In the genomic region with DNA sequence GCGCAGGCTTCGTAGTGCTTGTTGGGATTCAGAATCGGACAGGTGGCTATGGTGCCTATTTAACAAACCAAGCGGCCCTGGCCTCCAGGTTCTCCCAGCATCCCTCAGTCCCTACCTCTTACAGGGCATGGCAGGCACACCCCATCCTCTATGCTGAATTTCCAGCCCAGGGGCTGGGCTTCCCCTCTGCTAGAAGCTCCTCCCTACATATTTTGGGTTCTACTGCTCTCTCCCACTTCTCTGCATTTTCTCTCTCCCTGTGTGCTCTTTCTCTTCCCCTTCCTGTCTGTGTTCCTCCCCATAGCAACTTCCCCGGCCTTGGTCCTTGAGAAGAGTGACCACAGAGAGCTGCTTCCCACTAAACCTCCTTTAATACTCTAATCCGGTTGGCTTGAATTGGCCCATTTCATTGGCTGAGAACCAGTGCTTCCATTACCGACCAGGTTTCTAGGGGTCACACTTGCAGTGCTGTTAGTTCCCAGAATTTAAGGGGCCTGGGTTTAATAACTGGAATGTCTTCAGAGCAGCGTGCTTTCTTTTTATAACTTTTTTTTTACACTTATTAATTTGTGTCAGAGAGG, we compare ENCODE assay signal across 32 mouse cellular contexts. TPM values are rescaled to one million over a fixed set of nuclear protein-coding genes. Genes with fewer than 3 reads are reported as not detected.
DNase-seq lines count a peak whose midpoint lies in the region; ATAC-seq and TF ChIP-seq lines count a peak whose summit lies in the region.
"Had no signal": no experiment of that assay in that cellular context is flagged by ENCODE, and none has a peak within 500 bp of the region (broad histone marks: within the 10 kb centered on the region; RNA-seq: fewer than 3 reads in every experiment).

No protein-coding gene starts in this region.

- no peak for TF ChIP-seq POLR2A in spleen, adult 2 months (IDR thresholded peaks at IDR 0.05; ENCODE audit: low read depth, low read length)

- WGBS in hindbrain, embryonic 10.5 days, result 88% methylated on average over 8 of the region's 8 CpGs
- WGBS in hindbrain, postnatal 0 days, result 82% methylated on average over 8 of the region's 8 CpGs
- 85% methylated on average over 8 of the region's 8 CpGs for WGBS in spleen, adult 2 months
- WGBS in stomach, postnatal 0 days, result 74% methylated on average over 8 of the region's 8 CpGs

- TF ChIP-seq EP300 in stomach, postnatal 0 days (optimal IDR thresholded peaks at IDR 0.05), result no peak

- no peaks in the 10 kb centered on the region for H3K36me3 ChIP-seq in hindbrain, embryonic 10.5 days
- no peaks in the 10 kb centered on the region for H3K36me3 ChIP-seq in hindbrain, postnatal 0 days (ENCODE audit: insufficient read depth, low read length)
- no peaks in the 10 kb centered on the region for H3K36me3 ChIP-seq in spleen, adult 2 months (ENCODE audit: control insufficient read depth, insufficient read depth, low read length)
- H3K36me3 ChIP-seq in stomach, postnatal 0 days (ENCODE audit: control insufficient read depth, insufficient read depth, low read length), result no peaks in the 10 kb centered on the region
- H3K36me3 ChIP-seq: embryonic facial prominence, embryonic 13.5 days; midbrain, embryonic 10.5 days; stomach, embryonic 15.5 days had no signal

- 0 out of 2 replicates have a peak overlapping the region, but pooled peaks have one; percentile 5 for H3K27ac ChIP-seq in hindbrain, embryonic 10.5 days
- no peak overlapping the region for H3K27ac ChIP-seq in hindbrain, postnatal 0 days
- 0 out of 2 replicates have a peak overlapping the region, but pooled peaks have one; percentile 15 for H3K27ac ChIP-seq in spleen, adult 2 months (ENCODE audit: insufficient read depth, low read length)
- H3K27ac ChIP-seq in stomach, postnatal 0 days (replicated peaks), result 0 out of 2 replicates have a peak overlapping the region, but pooled peaks have one; percentile 8
- H3K27ac ChIP-seq: embryonic facial prominence, embryonic 13.5 days; forebrain, embryonic 13.5 days; stomach, embryonic 15.5 days had no signal

- H3K27me3 ChIP-seq in hindbrain, embryonic 10.5 days (ENCODE audit: insufficient read depth, poor library complexity, severe bottlenecking), result no peaks in the 10 kb centered on the region
- no peaks in the 10 kb centered on the region for H3K27me3 ChIP-seq in hindbrain, postnatal 0 days (ENCODE audit: insufficient read depth, low read length)
- no peaks in the 10 kb centered on the region for H3K27me3 ChIP-seq in spleen, adult 2 months (ENCODE audit: control insufficient read depth, insufficient read depth, low read length)
- H3K27me3 ChIP-seq in stomach, postnatal 0 days (ENCODE audit: control insufficient read depth, insufficient read depth, low read length), result no peaks in the 10 kb centered on the region
- H3K27me3 ChIP-seq: embryonic facial prominence, embryonic 13.5 days; forebrain, embryonic 13.5 days; stomach, embryonic 15.5 days had no signal

- 0 out of 2 replicates have a peak, but pooled peaks cover 2% of the 10 kb centered on the region for H3K9me3 ChIP-seq in hindbrain, embryonic 10.5 days
- H3K9me3 ChIP-seq in hindbrain, postnatal 0 days (ENCODE audit: low read length), result no peaks in the 10 kb centered on the region
- no peaks in the 10 kb centered on the region for H3K9me3 ChIP-seq in stomach, postnatal 0 days (ENCODE audit: control insufficient read depth, low read length)
- H3K9me3 ChIP-seq: embryonic facial prominence, embryonic 13.5 days; forebrain, embryonic 13.5 days; midbrain, embryonic 10.5 days; stomach, embryonic 15.5 days had no signal

- no peak overlapping the region for H3K4me3 ChIP-seq in hindbrain, embryonic 10.5 days
- no peak overlapping the region for H3K4me3 ChIP-seq in hindbrain, postnatal 0 days (ENCODE audit: low read length)
- H3K4me3 ChIP-seq in spleen, adult 2 months (ENCODE audit: extremely low read depth, insufficient read depth, insufficient read length), result no peak overlapping the region
- H3K4me3 ChIP-seq in stomach, postnatal 0 days (ENCODE audit: low read depth, low read length), result no peak overlapping the region
- H3K4me3 ChIP-seq: embryonic facial prominence, embryonic 13.5 days; forebrain, embryonic 13.5 days; midbrain, embryonic 10.5 days; stomach, embryonic 15.5 days had no signal

- no peak for TF ChIP-seq CTCF in hindbrain, postnatal 0 days (IDR thresholded peaks at IDR 0.05; ENCODE audit: low read depth)
- no peak for TF ChIP-seq CTCF in spleen, adult 2 months (IDR thresholded peaks at IDR 0.05; ENCODE audit: extremely low read depth, insufficient read depth, insufficient read length, insufficient replicate concordance)
- no peak for TF ChIP-seq CTCF in stomach, postnatal 0 days (IDR thresholded peaks at IDR 0.05; ENCODE audit: low read depth)

- no peak for ATAC-seq in hindbrain, postnatal 0 days
- ATAC-seq in common myeloid progenitor, adult 5-6 weeks (replicated peaks; ENCODE audit: low read depth, poor library complexity, severe bottlenecking), result peak; percentile 24; the same call in 1 of the 2 replicates
- peak; percentile 60; the same call in 1 of the 2 replicates for ATAC-seq in stomach, postnatal 0 days (ENCODE audit: low FRiP score, low TSS enrichment)
- ATAC-seq: CD4-positive, CD25-positive, alpha-beta regulatory T cell, adult 4 months; forebrain, embryonic 13.5 days; intestine, postnatal 0 days had no signal

- H3K9ac ChIP-seq in hindbrain, postnatal 0 days (replicated peaks; ENCODE audit: low read length), result no peak overlapping the region
- no peak overlapping the region for H3K9ac ChIP-seq in stomach, postnatal 0 days (ENCODE audit: low read length)
- H3K9ac ChIP-seq: embryonic facial prominence, embryonic 13.5 days; forebrain, embryonic 13.5 days; stomach, embryonic 15.5 days had no signal

- H3K4me2 ChIP-seq in hindbrain, postnatal 0 days (ENCODE audit: low read depth, low read length), result no peak overlapping the region
- H3K4me2 ChIP-seq in stomach, postnatal 0 days (replicated peaks; ENCODE audit: low read depth), result no peak overlapping the region
- H3K4me2 ChIP-seq: embryonic facial prominence, embryonic 13.5 days; forebrain, embryonic 13.5 days; heart, embryonic 11.5 days; stomach, embryonic 15.5 days had no signal

- no peak for DNase-seq in hindbrain, embryonic 10.5 days (ENCODE audit: low spot score)
- DNase-seq in hindbrain, postnatal 0 days (ENCODE audit: low spot score), result no peak
- DNase-seq in spleen, adult 2 months (ENCODE audit: low read depth in 1 of 2, low spot score in 2 of 2), result no peak
- DNase-seq in spleen, postnatal 36 days (ENCODE audit: low spot score in 2 of 2), result no peak
- no peak for DNase-seq in stomach, postnatal 0 days (ENCODE audit: low spot score)
- no peak for DNase-seq in right cerebral cortex, adult 2 months (ENCODE audit: low spot score in 2 of 2)
- no peak for DNase-seq in spleen, postnatal 10 days (ENCODE audit: low spot score in 2 of 2)
- DNase-seq: adrenal gland, postnatal 25 days; cerebellum, adult 18-20 months; cerebellum, postnatal 25 days; embryo, embryonic 11 days; kidney, postnatal 36 days; lung, adult 2 months; right cerebral cortex, postnatal 14 days; thymus, adult 18-20 months had no signal

- peaks cover 52% of the 10 kb centered on the region for H3K4me1 ChIP-seq in hindbrain, embryonic 10.5 days (replicated peaks)
- no peaks in the 10 kb centered on the region for H3K4me1 ChIP-seq in hindbrain, postnatal 0 days (ENCODE audit: insufficient read depth, low read length)
- H3K4me1 ChIP-seq in spleen, adult 2 months (ENCODE audit: control insufficient read depth, insufficient read depth, insufficient read length), result peaks cover 10% of the 10 kb centered on the region; the same call in 1 of the 2 replicates
- no peaks in the 10 kb centered on the region for H3K4me1 ChIP-seq in stomach, postnatal 0 days (replicated peaks; ENCODE audit: control insufficient read depth, insufficient read depth)
- H3K4me1 ChIP-seq: stomach, embryonic 15.5 days had no signal

RNA-seq across cellular contexts. Expression of gene Ncf2, which starts 3.2 kb away (rescaled TPM):
- 2.5 and 4.2 TPM in 2 replicates for polyA plus RNA-seq in hindbrain, embryonic 10.5 days (2016; fragmentation: Nextera tagmentation; extraction: Ambion mirVana)
- total RNA-seq in hindbrain, postnatal 0 days (2014; rRNA removed), result 3.7 and 16.7 TPM in 2 replicates
- polyA plus RNA-seq in hindbrain, postnatal 0 days (2015; fragmentation: Nextera tagmentation; extraction: Ambion mirVana), result 1.8 and 3.5 TPM in 2 replicates
- 29.7 and 33.7 TPM in 2 replicates for polyA plus RNA-seq in spleen, adult 2 months (2012; rRNA removed)
- 70.1 and 77.4 TPM in 2 replicates for total RNA-seq in common myeloid progenitor, adult 5-6 weeks (2017)
- polyA plus RNA-seq in stomach, postnatal 0 days (2015; fragmentation: Nextera tagmentation; extraction: Ambion mirVana), result 2.5 and 2.6 TPM in 2 replicates

RNA-seq across cellular contexts. Expression of gene Arpc5, which starts 30.4 kb away (rescaled TPM):
- polyA plus RNA-seq in hindbrain, embryonic 10.5 days (2016; fragmentation: Nextera tagmentation; extraction: Ambion mirVana), result 231 and 256 TPM in 2 replicates
- total RNA-seq in hindbrain, postnatal 0 days (2014; rRNA removed), result 108 and 118 TPM in 2 replicates
- polyA plus RNA-seq in hindbrain, postnatal 0 days (2015; fragmentation: Nextera tagmentation; extraction: Ambion mirVana), result 312 and 319 TPM in 2 replicates
- 91.9 and 147 TPM in 2 replicates for polyA plus RNA-seq in spleen, adult 2 months (2012; rRNA removed)
- total RNA-seq in common myeloid progenitor, adult 5-6 weeks (2017), result 101 and 118 TPM in 2 replicates
- polyA plus RNA-seq in stomach, postnatal 0 days (2015; fragmentation: Nextera tagmentation; extraction: Ambion mirVana), result 350 and 355 TPM in 2 replicates

RNA-seq across cellular contexts. Expression of gene Rgl1, which starts 30.6 kb away (rescaled TPM):
- polyA plus RNA-seq in hindbrain, embryonic 10.5 days (2016; fragmentation: Nextera tagmentation; extraction: Ambion mirVana), result 27.1 and 28.9 TPM in 2 replicates
- total RNA-seq in hindbrain, postnatal 0 days (2014; rRNA removed), result 16.1 and 17.6 TPM in 2 replicates
- 16.0 and 17.0 TPM in 2 replicates for polyA plus RNA-seq in hindbrain, postnatal 0 days (2015; fragmentation: Nextera tagmentation; extraction: Ambion mirVana)
- 14.4 and 14.7 TPM in 2 replicates for polyA plus RNA-seq in spleen, adult 2 months (2012; rRNA removed)
- total RNA-seq in common myeloid progenitor, adult 5-6 weeks (2017), result 8.7 and 9.5 TPM in 2 replicates
- polyA plus RNA-seq in stomach, postnatal 0 days (2015; fragmentation: Nextera tagmentation; extraction: Ambion mirVana), result 21.0 and 23.0 TPM in 2 replicates

RNA-seq across cellular contexts. Expression of gene Apobec4, which starts 46.4 kb away (rescaled TPM):
- polyA plus RNA-seq in hindbrain, embryonic 10.5 days (2016; fragmentation: Nextera tagmentation; extraction: Ambion mirVana), result not detected in 2 replicates
- not detected in 2 replicates for total RNA-seq in hindbrain, postnatal 0 days (2014; rRNA removed)
- not detected in 2 replicates for polyA plus RNA-seq in hindbrain, postnatal 0 days (2015; fragmentation: Nextera tagmentation; extraction: Ambion mirVana)
- not detected in 2 replicates for polyA plus RNA-seq in spleen, adult 2 months (2012; rRNA removed)
- total RNA-seq in common myeloid progenitor, adult 5-6 weeks (2017), result not detected in 2 replicates
- not detected in 2 replicates for polyA plus RNA-seq in stomach, postnatal 0 days (2015; fragmentation: Nextera tagmentation; extraction: Ambion mirVana)
- total RNA-seq: adrenal gland, postnatal 25 days; gastrocnemius, adult 18-20 months; left cerebral cortex, adult 18-20 months; left cerebral cortex, postnatal 36 days had no signal
- polyA plus RNA-seq: CD4-positive, CD25-positive, alpha-beta regulatory T cell, adult 4 months; embryonic facial prominence, embryonic 13.5 days; gonadal fat pad, adult 2 months; heart, embryonic 11.5 days; heart, postnatal 0 days; hindbrain, embryonic 11.5 days; intestine, postnatal 0 days; kidney, embryonic 14.5 days; limb, embryonic 14.5 days; midbrain, embryonic 10.5 days; neural tube, embryonic 11.5 days had no signal
